Mouse (Mus musculus): ENCODE data around the gene Anks3. TPM values are rescaled to one million over a fixed set of nuclear protein-coding genes. Genes with fewer than 3 reads are reported as not detected.

The Anks3 gene
- polyA plus RNA-seq, 1 experiment from 2014 or later: 13.0 TPM

DNA sequence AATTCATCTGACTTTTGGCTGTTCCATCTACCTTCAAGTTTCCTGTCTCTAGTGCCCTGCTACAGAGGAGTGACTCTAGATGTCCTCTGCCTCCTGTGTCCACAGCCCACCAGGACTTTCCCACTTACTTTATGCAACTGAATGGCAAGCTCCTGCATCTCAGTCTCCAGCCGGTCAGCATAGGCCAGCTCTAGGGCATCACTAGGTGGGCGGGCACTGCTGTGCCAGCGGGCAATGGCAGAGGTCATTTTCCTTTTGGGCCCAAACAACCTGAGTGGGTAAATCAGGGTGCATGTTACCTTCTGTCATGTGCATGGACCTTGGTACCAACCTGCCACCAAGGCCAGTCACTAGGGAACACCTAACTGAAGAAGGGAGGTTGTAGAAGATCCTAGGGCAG, 20.6 kb downstream of the Anks3 start:
- H3K4me2 ChIP-seq (ENCODE audit: low read depth, low read length): no peak overlapping the region
- no peak for TF ChIP-seq CTCF (IDR thresholded peaks at IDR 0.05; ENCODE audit: low read depth)
- no peak for TF ChIP-seq EP300 (IDR thresholded peaks at IDR 0.05; ENCODE audit: low read depth)
- no peak for ATAC-seq
- no peaks in the 10 kb centered on the region for H3K9me3 ChIP-seq (ENCODE audit: low read length)
- WGBS (ENCODE audit: insufficient replicate concordance): 91% methylated on average over 3 of the region's 3 CpGs
- DNase-seq: no peak
- H3K9ac ChIP-seq (replicated peaks): no peak overlapping the region
- no peak overlapping the region for H3K27ac ChIP-seq (ENCODE audit: low read depth)
- peaks cover 27% of the 10 kb centered on the region for H3K4me1 ChIP-seq (ENCODE audit: insufficient read depth)
- peaks cover 48% of the 10 kb centered on the region for H3K36me3 ChIP-seq (replicated peaks; ENCODE audit: insufficient read depth, low read length)
- H3K27me3 ChIP-seq (ENCODE audit: insufficient read depth, low read length): no peaks in the 10 kb centered on the region
- H3K4me3 ChIP-seq (ENCODE audit: low read depth, low read length): no peak overlapping the region

DNA sequence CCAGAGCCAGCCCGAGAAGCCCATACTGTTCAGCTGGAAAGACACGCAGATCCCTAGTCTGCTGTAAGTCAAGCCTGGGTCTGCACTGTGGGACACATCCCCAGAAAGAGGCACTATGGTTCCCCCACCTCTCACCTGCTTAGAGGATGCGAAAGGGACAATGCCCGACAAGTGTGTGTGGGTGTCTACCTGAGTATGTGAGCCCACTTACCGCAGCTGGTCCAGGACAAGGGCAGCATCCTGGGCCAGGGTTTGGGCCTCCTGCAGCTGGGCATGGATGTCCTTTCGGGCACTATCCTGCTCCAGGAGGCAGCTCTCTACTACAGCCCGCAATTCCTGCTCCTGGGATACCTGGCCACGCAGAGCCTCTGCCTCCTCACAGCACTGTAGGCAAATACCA, 21.1 kb downstream of the Anks3 start:
- DNase-seq (no peak), ATAC-seq (no peak)
- no peak overlapping the region for H3K4me2 ChIP-seq (ENCODE audit: low read depth, low read length)
- TF ChIP-seq CTCF (IDR thresholded peaks at IDR 0.05; ENCODE audit: low read depth) (no peak), EP300 (IDR thresholded peaks at IDR 0.05; ENCODE audit: low read depth) (no peak)
- H3K9me3 ChIP-seq (ENCODE audit: low read length): no peaks in the 10 kb centered on the region
- peaks cover 49% of the 10 kb centered on the region for H3K36me3 ChIP-seq (replicated peaks; ENCODE audit: insufficient read depth, low read length)
- no peak overlapping the region for H3K27ac ChIP-seq (ENCODE audit: low read depth)
- no peaks in the 10 kb centered on the region for H3K27me3 ChIP-seq (ENCODE audit: insufficient read depth, low read length)
- H3K4me3 ChIP-seq (ENCODE audit: low read depth, low read length): no peak overlapping the region
- H3K9ac ChIP-seq (replicated peaks): no peak overlapping the region
- peaks cover 25% of the 10 kb centered on the region for H3K4me1 ChIP-seq (ENCODE audit: insufficient read depth)
- 88% methylated on average over 8 of the region's 8 CpGs for WGBS (ENCODE audit: insufficient replicate concordance)

DNA sequence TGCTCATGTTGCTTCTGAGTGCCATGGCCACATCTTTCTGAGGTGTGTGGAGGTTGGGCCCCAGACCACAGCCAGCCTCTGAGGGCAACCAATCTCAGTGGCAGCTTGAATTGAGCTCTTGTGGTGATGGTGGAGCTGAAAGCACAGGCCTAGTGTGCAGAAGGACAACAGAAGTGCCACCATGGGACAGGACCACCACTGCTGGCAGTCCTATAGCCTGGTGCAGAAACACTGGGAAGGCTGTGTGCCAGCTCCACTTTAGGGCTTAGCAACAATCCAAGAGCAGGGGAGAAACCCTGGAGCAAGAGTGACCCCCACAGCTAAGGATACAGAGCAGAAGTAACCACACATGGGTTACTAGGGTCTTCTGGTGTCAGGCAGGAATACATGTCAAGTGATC, 23.0 kb downstream of the Anks3 start:
- ATAC-seq: no peak
- H3K4me1 ChIP-seq (ENCODE audit: insufficient read depth): peaks cover 17% of the 10 kb centered on the region
- TF ChIP-seq EP300 (IDR thresholded peaks at IDR 0.05; ENCODE audit: low read depth) (no peak), CTCF (IDR thresholded peaks at IDR 0.05; ENCODE audit: low read depth) (no peak)
- no peak overlapping the region for H3K4me3 ChIP-seq (ENCODE audit: low read depth, low read length)
- no peak overlapping the region for H3K9ac ChIP-seq (replicated peaks)
- DNase-seq: no peak
- H3K9me3 ChIP-seq (ENCODE audit: low read length): no peaks in the 10 kb centered on the region
- no peaks in the 10 kb centered on the region for H3K27me3 ChIP-seq (ENCODE audit: insufficient read depth, low read length)
- H3K27ac ChIP-seq (ENCODE audit: low read depth): no peak overlapping the region
- H3K36me3 ChIP-seq (replicated peaks; ENCODE audit: insufficient read depth, low read length): peaks cover 58% of the 10 kb centered on the region
- H3K4me2 ChIP-seq (ENCODE audit: low read depth, low read length): no peak overlapping the region

DNA sequence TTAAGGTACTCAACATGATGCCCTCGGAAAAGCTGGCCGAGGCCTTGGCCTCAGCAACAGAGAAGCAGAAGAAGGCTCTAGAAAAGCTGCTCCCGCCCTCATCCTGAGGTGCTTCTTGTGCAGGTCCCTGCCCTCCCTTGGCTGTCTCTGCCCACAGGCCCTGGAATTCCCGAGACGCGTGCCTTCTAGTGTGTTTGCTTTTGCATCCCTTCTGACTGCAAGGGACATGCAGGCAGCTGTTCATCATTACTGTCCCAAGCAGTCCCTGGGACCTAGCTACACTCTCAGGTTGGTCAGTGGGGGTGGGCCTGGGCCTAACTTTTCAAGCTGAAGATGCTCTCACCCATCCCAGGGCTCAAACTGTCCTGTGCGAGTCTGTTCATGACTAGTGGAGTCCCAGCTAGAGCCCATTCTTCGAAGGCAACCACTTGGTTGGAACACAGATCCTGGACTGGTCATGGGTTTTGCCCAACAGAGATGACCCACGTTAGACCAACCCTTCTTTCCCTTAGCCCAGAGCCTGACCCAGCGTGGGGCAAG, 23.6 kb downstream of the Anks3 start:
- peaks cover 54% of the 10 kb centered on the region for H3K36me3 ChIP-seq (replicated peaks; ENCODE audit: insufficient read depth, low read length)
- H3K9me3 ChIP-seq (ENCODE audit: low read length): no peaks in the 10 kb centered on the region
- H3K9ac ChIP-seq (replicated peaks): peak overlapping the region; percentile 88; the same call in 1 of the 2 replicates

DNA sequence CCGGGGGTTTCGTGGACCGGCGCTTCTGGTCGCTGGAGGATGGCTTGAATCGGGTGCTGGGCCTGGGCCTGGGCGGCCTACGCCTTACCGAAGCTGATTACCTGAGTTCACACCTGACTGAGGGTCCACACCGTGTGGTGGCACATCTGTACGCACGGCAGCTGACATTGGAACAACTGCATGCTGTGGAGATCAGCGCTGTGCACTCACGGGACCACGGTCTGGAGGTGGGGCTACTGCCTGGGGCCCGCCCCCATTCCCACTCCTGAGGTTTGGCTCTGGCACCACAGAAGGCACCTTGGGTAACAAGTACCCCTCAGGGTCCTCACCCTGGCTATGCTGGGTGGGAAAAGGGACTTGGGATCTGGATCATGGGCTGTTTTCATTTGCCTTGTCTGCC, 24.6 kb downstream of the Anks3 start:
- peak overlapping the region; percentile 77 for H3K4me3 ChIP-seq (ENCODE audit: low read depth, low read length)
- H3K27ac ChIP-seq (ENCODE audit: low read depth): peak overlapping the region; percentile 74
- no peaks in the 10 kb centered on the region for H3K9me3 ChIP-seq (ENCODE audit: low read length)
- WGBS (ENCODE audit: insufficient replicate concordance): 3% methylated on average over 16 of the region's 16 CpGs
- H3K27me3 ChIP-seq (ENCODE audit: insufficient read depth, low read length): no peaks in the 10 kb centered on the region
- TF ChIP-seq EP300 (IDR thresholded peaks at IDR 0.05; ENCODE audit: low read depth) (no peak), CTCF (IDR thresholded peaks at IDR 0.05; ENCODE audit: low read depth) (no peak)
- peak overlapping the region; percentile 94 for H3K4me2 ChIP-seq (ENCODE audit: low read depth, low read length)
- ATAC-seq (peak; percentile 68), DNase-seq (peak; percentile 52)
- H3K9ac ChIP-seq (replicated peaks): peak overlapping the region; percentile 88
- peaks cover 55% of the 10 kb centered on the region for H3K36me3 ChIP-seq (replicated peaks; ENCODE audit: insufficient read depth, low read length)
- peaks cover 17% of the 10 kb centered on the region for H3K4me1 ChIP-seq (ENCODE audit: insufficient read depth)

More for the DNA sequence above, 23.6 kb downstream of the Anks3 start:
- Histone ChIP-seq H3K4me3 (ENCODE audit: low read depth, low read length) (no peak overlapping the region), H3K4me1 (ENCODE audit: insufficient read depth) (peaks cover 17% of the 10 kb centered on the region), H3K27me3 (ENCODE audit: insufficient read depth, low read length) (no peaks in the 10 kb centered on the region), H3K4me2 (ENCODE audit: low read depth, low read length) (peak overlapping the region; percentile 94; the same call in 1 of the 2 replicates), H3K27ac (ENCODE audit: low read depth) (peak overlapping the region; percentile 74; the same call in 1 of the 2 replicates)
- TF ChIP-seq EP300 (IDR thresholded peaks at IDR 0.05; ENCODE audit: low read depth) (no peak), CTCF (IDR thresholded peaks at IDR 0.05; ENCODE audit: low read depth) (no peak)
- WGBS (ENCODE audit: insufficient replicate concordance): 84% methylated on average over 10 of the region's 10 CpGs
- DNase-seq (no peak), ATAC-seq (no peak)

DNA sequence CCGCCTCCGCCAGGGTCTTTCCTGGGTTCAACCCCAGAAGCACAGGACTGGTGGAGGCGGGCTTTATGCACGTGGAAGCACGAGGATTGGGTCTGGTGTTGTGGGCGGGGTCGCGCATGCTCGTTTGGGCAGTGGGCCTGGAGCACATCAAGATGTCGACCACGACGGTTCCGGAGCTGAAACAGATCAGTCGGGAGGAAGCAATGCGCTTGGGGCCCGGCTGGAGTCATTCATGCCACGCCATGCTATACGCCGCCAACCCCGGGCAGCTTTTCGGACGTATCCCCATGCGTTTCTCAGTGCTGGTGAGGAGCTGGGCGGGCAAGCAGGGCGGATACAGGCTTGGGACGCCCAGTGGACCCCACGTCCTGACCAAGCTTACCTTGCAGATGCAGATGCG, 25.0 kb downstream of the Anks3 start:
- no peak for TF ChIP-seq CTCF (IDR thresholded peaks at IDR 0.05; ENCODE audit: low read depth)
- TF ChIP-seq EP300 (IDR thresholded peaks at IDR 0.05; ENCODE audit: low read depth): no peak
- peak overlapping the region; percentile 88 for H3K9ac ChIP-seq (replicated peaks)
- H3K27me3 ChIP-seq (ENCODE audit: insufficient read depth, low read length): no peaks in the 10 kb centered on the region
- no peaks in the 10 kb centered on the region for H3K9me3 ChIP-seq (ENCODE audit: low read length)
- ATAC-seq: peak; percentile 88
- H3K4me3 ChIP-seq (ENCODE audit: low read depth, low read length): peak overlapping the region; percentile 77
- under 1% methylated on average over 28 of the region's 28 CpGs for WGBS (ENCODE audit: insufficient replicate concordance)
- peaks cover 56% of the 10 kb centered on the region for H3K36me3 ChIP-seq (replicated peaks; ENCODE audit: insufficient read depth, low read length)
- DNase-seq: peak; percentile 95
- H3K27ac ChIP-seq (ENCODE audit: low read depth): peak overlapping the region; percentile 74
- H3K4me2 ChIP-seq (ENCODE audit: low read depth, low read length): peak overlapping the region; percentile 94
- H3K4me1 ChIP-seq (ENCODE audit: insufficient read depth): peaks cover 17% of the 10 kb centered on the region
